Mouse (Mus musculus) B cell, adult 2 months (primary cell): Measurements from ENCODE around the gene Zfp148.

Experiments
- DNase-seq, 2 experiments: peaks; one replicate each; pipeline ENCODE4 v3.0.0; 2022

Gene Zfp148

DNA sequence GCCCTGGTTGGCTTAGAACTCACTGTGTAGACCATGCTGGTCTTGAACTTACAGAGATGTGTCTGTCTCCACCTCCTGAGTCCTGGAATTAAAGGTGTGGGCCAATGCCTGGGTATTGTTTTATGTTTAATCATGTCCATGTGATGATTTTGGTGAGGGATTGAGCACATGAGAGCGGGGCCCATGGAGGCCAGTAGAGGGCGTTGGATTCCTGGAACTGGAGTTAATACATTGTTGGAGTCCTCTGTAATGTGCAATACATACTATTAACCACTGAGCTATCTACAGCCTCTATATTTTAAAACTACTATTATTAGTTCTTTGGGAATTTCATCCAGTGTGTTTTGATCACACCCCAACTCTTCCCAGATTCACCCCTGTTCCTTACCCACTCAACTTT lies 163.7 kb downstream of the Zfp148 start:
- no peak for DNase-seq

DNA sequence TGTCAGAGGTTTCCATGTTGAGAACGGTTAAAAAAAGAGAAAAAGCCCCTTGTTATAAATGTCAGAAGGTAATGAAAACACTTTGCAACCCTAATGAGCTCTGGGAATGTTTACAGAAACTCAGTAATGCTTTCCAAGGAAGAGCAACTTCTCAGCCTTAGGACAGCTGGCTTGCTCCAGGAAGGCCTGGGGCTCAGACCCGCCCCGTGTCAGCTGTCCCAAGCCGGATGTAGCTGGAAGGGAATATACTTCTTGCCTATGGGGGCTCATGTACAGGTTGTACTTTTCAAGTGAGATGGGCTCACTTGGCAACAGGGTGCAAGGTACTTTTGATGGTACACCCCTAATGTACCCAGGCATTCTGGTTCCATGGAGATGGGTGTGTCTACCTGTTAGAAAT lies 164.9 kb downstream of the Zfp148 start:
- DNase-seq: no peak

GRCm38 (mm10) chr16:33553689-33554342 lies 173.2 kb downstream of the Zfp148 start:
- no peak for DNase-seq
